Mouse (Mus musculus) heart, postnatal 14 days (tissue): ENCODE results near the gene Tmem63a. TPM values are rescaled to one million over a fixed set of nuclear protein-coding genes. Genes with fewer than 3 reads are reported as not detected.
A peak's percentile ranks its signal among the peaks of the same experiment; 100 is the strongest.

Source experiments
- DNase-seq, 2 experiments: peaks; one replicate each; pipeline ENCODE4 v3.0.0; 2021 to 2022
- intact Hi-C: fragments of 180-260 bp; cut with DNase I; formaldehyde crosslinking; loops from one replicate; pipeline ENCODE4 v1.15.1; 2025
- total RNA-seq, 2 experiments: library from RNA; stranded (reverse); gene quantifications; 2 replicates each; pipeline ENCODE4 v1.2.3; 2021

Gene Tmem63a
- total RNA-seq, 2 experiments from 2014 or later: 14.9 to 15.3 TPM

GRCm38 (mm10) chr1:181001217-181001616, 59.1 kb downstream of the Tmem63a start:
- no peak for DNase-seq
- intact Hi-C loops: no loop called here

DNA sequence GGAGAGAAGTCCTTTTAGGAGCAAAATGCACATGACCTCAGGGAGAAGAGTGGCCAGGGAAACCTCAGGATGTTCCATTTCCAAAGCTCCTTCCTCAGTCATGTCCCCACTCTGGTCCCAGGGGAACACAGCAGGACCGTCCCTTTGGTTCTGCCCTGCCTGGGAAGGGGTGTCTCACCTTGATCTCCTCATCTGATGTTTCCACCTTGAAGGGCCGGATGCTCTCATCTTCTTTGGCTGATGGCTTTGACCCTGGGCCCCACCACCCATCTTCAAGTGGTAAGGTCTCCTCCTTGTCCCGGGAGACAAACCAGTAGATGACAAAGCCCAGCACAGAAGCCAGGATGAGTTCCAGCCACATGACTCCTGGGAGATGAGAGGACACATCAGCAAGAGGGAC, 59.5 kb downstream of the Tmem63a start:
- DNase-seq: no peak
- intact Hi-C loops: no loop called here

DNA sequence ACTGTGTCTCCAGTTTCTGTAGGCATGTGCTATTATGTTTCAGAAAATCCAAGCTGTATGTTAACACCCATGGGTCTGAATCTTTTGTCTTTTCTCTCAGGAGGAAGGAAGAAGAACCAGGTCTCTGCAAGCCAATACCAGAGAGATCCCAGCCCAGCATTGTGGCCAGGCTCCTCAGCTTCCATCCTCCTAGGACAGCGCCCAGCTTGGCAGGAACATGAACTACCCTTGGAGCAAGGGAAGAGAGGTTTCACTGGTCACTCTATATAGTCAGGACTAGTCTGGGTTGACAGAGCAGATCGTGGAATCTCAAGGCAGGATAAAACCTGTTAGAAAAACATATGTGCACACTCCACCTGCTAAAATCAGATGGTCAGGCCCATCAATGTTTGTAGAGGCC, 61.6 kb downstream of the Tmem63a start:
- intact Hi-C loops: no loop called here
- no peak for DNase-seq

GRCm38 (mm10) chr1:181005331-181005730, 63.2 kb downstream of the Tmem63a start:
- intact Hi-C loops: no loop called here
- no peak for DNase-seq

- DNase-seq: no peak
- intact Hi-C loops: no loop called here
These were observed 65.7 kb downstream of the Tmem63a start for GRCm38 (mm10) chr1:181007831-181008230.

DNA sequence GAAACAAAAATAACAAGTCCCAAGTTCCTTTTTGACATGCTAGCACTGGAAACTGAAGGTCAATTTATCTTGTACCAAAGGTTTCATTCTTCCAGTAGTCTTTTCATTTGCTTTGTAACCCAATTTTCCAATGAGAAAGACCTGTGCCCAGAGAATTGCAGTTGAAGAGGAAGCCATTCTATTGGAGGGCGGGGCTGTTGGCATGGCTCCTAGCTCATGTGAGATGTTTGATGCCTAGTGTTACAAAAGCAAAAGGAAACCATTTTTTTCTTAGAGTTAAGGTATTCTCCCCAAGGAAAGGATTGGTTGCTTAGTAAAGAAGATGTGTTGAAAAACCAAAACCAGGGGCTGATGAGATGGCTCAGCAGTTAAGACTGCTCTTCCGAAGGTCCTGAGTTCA, 66.1 kb downstream of the Tmem63a start:
- intact Hi-C loops: no loop called here
- DNase-seq: peak; percentile 37 to 45

DNA sequence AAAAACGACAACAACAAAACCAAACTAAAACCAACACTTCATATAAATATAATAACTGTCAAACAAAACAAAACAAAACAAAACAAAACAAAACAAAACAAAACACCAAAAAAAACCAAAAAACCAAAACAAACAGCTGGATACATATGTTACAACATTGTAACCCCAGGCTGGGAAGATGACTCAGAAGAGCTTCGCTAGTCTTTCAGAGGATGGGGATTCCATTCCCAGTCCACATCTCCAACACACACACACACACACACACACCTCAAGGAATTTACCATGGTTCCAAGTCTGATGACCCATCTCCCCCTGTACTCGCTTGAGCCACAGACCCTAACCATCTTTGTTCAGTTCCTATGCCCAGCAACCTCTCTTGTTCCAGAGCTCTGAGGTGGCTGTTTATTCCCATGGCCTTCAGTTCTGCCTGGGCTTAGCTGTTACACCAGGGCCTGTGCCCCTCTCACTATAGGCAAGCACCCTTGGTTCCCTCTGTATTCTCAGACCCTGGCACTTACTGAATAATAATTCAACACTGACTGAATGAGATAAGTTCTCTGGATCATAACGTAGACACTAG, 67.0 kb downstream of the Tmem63a start:
- no peak for DNase-seq
- intact Hi-C loops: no loop called here

- intact Hi-C loops: no loop called here
- peak; percentile 73 to 77 for DNase-seq
These were observed 67.6 kb downstream of the Tmem63a start for GRCm38 (mm10) chr1:181009754-181010153.

DNA sequence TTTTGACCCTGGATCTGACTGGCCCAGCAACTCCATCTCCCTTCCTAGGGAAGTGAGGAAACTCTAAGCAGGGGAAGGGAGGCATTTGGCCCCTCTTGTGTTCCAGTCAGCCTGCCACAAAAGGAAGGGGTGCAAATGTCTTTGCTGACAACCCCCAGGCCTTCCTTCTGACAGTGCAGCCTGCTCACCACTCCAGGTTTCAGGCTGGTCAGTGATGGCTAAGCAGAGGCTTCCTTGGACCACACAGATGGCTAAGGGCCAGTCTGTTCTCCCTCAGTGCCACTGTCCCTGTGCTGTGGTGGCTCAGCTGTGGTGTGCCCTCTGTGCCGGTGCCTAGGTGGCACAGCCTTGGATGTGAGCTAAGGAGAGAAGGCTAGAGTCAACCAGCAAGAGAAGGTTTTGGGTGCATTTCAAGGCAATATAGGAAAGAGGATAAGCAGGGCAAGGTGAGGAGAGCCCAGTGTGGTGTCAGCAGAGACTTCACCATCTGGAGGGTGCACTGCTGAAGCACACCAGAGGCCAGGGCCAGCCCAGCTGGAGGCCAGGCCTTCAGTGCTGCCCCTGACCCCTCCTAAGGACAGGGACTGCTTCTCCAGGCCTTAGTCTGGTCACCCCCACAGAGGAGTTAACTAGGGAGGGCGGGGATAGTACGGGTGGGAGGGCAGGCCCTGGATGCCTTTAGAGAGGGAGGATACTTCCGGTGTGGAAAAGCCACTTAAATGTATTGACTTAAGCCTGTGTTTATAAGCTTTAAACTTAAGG, 68.2 kb downstream of the Tmem63a start:
- DNase-seq: no peak
- intact Hi-C loops: no loop called here

GRCm38 (mm10) chr1:181011601-181012000, 69.5 kb downstream of the Tmem63a start:
- intact Hi-C loops: no loop called here
- no peak for DNase-seq

GRCm38 (mm10) chr1:181012416-181012815, 70.3 kb downstream of the Tmem63a start:
- DNase-seq: no peak
- intact Hi-C loops: no loop called here

- intact Hi-C loops: no loop called here
- no peak for DNase-seq
These were observed 71.3 kb downstream of the Tmem63a start for GRCm38 (mm10) chr1:181013446-181013845.

- peak; percentile 77 to 80 for DNase-seq
- intact Hi-C loops: no loop called here
These were observed 72.8 kb downstream of the Tmem63a start for GRCm38 (mm10) chr1:181014731-181015500.

DNA sequence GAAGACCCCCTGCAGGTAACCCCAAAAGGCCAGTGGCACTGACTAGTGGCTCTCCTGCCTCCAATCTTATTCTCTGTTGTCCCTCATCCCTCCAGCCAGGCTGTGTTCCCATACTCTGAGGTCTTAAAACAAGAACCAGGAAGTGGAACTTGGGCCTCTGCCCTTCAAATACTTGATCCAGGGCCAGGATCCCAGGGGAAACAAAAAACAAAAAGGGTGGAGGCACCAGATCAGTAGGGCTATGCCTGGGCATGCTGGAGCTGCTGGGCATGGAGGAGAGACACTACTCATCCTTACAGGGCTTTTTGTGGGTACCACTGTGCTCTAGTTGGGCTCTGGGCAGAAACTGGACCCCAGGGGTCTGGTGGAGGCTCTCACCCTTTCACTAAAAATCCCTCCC, 73.4 kb downstream of the Tmem63a start:
- intact Hi-C loops: no loop called here
- DNase-seq: peak; percentile 67 to 84

GRCm38 (mm10) chr1:181016045-181016444, 73.9 kb downstream of the Tmem63a start:
- peak in 1 of 2 experiments; percentile 13 for DNase-seq
- intact Hi-C loops: no loop called here

- DNase-seq: peak; percentile 71 to 76
- intact Hi-C loops: no loop called here
These were observed 74.5 kb downstream of the Tmem63a start for GRCm38 (mm10) chr1:181016532-181017131.

DNA sequence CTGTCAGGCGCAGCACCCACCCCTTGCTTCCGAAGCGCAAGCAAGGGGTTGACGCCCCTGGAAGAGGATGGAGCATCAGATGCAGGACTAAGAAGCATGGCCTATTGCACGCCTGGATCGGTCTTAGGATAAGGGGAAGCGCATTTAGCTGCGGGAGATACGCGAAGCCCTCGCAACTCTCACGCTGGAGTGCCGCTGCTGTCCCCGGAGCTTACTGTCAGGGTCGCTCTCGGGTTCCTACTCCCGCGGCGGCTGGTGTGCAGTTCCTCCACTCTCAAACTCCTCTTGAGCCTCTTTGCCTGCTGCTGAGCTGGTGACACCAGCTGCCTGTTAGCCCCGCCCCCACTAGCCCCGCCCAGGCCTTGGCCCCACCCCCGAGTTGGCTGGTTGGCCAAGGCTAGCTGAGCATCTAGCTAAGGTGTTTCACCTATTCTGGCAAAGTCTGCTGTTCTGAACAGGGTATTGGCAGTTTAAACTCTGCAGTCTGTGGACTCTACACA, 75.1 kb downstream of the Tmem63a start:
- DNase-seq: peak; percentile 75 to 85
- intact Hi-C loops: no loop called here

DNA sequence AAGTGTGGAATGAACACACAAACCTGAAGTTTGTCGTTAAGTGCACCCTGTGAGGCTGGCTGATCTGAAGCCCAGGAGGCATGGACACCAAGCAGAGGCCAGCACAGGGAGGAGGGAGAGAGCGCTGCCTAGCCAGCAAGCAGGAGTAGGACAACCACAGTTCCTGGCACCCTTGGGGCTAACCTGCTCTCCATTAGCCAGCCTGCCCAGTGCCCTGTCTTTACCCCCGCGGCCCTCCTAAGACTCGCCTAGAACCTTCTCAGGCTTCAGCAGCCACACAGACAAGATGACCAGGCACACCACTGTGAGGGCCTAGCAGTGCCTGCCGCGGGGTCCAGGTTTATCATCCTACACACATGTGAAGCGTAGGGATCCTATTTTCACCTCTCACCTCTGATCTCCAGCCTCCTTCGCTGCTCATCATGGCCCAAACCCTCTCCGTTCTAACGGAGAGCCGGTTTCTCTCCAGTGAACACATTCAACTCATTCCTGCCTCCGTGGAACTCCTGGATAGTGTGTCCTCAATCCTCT, 75.8 kb downstream of the Tmem63a start:
- no peak for DNase-seq
- intact Hi-C loops: no loop called here

- no peak for DNase-seq
- intact Hi-C loops: loop anchor here (5.0 kb wide), 1 partner anchor 34 kb away; no protein-coding TSS in a partner anchor
These were observed 78.8 kb downstream of the Tmem63a start, which contains the start of gene Ephx1 for GRCm38 (mm10) chr1:181020756-181021487. Gene Ephx1, minus strand, starts transcription at chr1:181020904.

GRCm38 (mm10) chr1:181021488-181021865, 79.3 kb downstream of the Tmem63a start:
- no peak for DNase-seq
- intact Hi-C loops: loop anchor here (5.0 kb wide), 1 partner anchor 34 kb away; no protein-coding TSS in a partner anchor
